Mouse (Mus musculus): ENCODE measurements around the gene Yes1. TPM values are rescaled to one million over a fixed set of nuclear protein-coding genes. Genes with fewer than 3 reads are reported as not detected.

The Yes1 gene
- 12.5 and 15.3 TPM in 2 replicates for polyA plus RNA-seq (2015; fragmentation: Nextera tagmentation; extraction: Ambion mirVana)

DNA sequence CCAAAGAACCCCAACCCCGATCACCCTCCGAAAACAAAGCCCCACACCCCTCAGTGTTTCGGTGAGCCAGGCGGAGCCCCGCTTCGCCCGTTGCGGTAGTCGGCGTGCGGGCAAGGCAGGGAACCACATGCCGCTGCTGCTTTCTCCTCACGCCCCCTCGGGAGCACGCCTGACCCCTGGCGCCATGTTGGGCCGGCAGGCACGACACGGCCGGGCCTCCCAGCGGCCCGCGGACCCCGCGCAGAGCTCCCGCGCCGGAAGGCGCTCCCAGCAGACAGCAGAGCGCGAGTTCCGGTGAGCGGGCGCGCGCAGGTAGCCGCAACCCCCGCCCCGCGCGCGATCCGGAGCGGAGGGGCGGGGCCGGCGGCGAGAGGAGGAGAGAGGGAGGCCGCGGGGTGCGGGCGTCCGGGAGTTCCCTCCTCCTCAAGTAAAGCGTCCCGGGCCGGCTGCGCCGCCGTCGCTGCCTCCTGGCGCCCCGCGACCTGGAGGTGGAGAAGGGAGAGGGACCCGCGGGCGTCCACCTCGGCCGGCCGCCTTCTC is at the start of gene Yes1:
Yes1 (plus strand) TSS at position 371 of the 540 bp plus-strand sequence.

Other genes with a start within 250 kb of the Yes1 start
- 559 and 613 TPM in 2 replicates for gene Ppp1cb, start 152.3 kb upstream of the Yes1 start, polyA plus RNA-seq (2015; fragmentation: Nextera tagmentation; extraction: Ambion mirVana)
- gene Pisd, start 174.5 kb downstream of the Yes1 start, polyA plus RNA-seq (2015; fragmentation: Nextera tagmentation; extraction: Ambion mirVana): 49.2 and 54.2 TPM in 2 replicates
- gene Gm20671, start 215.9 kb downstream of the Yes1 start, polyA plus RNA-seq (2015; fragmentation: Nextera tagmentation; extraction: Ambion mirVana): not detected in 2 replicates
- gene Prr14l, start 243.1 kb downstream of the Yes1 start, polyA plus RNA-seq (2015; fragmentation: Nextera tagmentation; extraction: Ambion mirVana): 6.2 and 8.0 TPM in 2 replicates